Mouse (Mus musculus): ENCODE measurements at regions not wholly inside any gene's neighbourhood (a gene's known extent, or its start where the extent isn't known, plus 50 kb on each side); places are given as distances from the start of the nearest gene placed in this dataset.

DNA sequence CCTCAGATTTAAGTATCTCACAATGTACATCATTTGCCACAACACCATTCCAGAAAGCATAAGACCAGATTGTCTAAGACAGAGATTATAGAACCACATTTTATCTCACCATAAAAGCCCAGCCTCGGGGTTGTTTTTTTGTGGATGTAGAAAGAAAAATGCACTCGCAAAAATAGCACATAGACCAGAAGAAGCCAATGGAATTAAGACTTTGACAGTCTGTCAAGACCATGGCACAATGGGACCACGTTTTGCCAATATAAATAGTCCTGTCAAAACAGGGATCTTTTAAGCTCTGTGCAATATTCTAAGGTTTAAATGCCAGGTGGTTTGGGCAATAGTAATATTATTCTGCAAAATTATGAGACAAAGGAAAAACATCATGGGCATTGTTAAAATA is 547.3 kb downstream of the Adgrl2 start:
- DNase-seq (ENCODE audit: low spot score in 2 of 2) = no peak

DNA sequence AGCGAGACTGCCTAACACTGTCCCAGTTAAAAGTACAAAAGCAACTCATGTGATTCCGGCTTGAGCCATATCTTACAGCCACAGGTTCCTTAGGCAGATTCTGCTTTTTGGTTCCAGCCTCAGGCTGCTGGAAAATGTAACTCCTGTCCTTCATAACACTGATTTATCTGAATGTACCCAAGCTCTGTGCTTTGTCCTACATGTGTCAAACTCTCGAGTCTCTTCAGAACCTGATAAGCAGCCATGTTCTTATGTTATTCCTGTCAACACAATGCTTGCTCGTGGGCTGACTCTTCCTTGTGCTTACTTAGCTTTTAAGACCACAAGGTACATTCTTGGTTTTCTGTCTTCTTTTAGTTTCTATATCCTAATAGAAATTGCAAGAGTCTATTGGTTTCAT is 556.3 kb downstream of the Adgrl2 start:
- DNase-seq (ENCODE audit: low spot score in 2 of 2) = no peak

DNA sequence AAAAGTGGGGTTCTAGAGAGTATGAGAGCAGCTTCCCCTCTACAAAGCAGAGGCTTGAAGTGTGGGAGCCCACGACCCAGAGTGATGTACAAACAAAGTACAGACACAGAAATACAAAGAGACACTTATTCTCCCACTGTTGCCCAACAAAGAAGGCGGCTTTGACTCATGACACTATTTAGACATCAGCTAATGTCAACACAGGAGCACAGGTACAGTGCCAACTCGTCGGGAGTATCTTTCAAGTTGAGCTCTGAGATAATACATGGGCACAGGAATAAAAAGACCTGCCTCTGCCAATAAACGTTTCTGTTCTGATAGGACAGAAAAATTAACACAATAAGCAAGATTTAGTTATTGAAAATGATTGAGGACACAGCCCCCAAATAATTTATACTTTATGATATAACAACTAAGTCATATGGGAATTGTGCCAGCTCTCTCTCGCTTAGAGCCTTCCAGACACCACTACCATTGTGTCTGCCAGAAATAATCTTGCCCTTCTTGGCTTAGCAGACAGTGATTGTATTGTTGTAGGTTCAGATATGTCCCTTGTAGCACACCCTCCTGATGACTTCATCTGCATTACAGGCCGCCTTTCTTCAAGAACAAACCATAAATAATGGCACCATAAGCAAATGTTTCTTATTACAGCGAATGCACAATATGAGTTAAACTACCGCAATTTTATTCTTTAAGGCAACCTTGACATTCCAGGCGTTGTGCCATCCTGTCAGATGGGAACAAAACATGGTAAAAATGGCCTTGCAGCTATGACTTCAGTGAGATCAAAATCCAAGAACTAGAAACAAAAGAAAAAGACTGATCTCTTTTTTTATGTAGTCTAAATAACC is 561.1 kb downstream of the Adgrl2 start:
- no peak for DNase-seq (ENCODE audit: low spot score in 2 of 2)

DNA sequence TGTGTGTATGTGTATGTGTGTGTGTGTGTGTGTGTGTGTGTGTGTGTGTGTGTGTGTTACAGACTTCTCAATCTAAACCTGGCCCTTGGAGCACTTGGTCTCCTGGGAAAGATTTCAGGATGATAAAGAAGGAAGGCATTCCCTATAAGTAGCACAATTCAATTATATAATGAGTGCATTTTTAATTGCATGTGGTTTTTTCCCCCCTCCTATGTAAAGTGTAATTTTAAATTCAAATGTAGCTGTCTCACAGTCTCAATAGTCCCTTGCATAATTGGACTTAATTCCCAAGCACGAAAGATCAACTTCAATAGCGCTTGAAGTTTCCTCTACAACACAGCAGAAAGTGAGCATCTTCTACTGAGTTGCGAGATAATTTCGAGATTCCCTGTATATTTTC is 566.3 kb downstream of the Adgrl2 start:
- DNase-seq (ENCODE audit: low spot score in 2 of 2) = no peak

DNA sequence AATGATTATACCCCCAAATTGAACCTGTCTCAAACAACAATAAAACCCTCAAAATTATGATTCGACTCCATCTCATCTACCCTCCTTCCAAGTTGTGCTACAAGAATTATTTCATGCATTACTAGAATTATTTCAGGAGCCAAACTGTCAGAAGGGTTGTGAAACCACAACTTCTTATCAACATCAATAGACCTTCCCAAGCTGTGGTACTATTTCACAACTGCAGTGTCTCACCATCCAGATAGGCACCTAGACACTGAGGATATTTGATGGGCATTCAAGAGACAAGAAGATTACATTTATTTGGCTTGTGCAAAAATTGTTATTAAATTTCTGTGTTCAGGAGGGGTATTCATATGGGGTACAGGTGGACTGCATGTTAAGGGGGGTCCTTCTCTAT is 567.0 kb downstream of the Adgrl2 start:
- no peak for DNase-seq (ENCODE audit: low spot score in 2 of 2)

DNA sequence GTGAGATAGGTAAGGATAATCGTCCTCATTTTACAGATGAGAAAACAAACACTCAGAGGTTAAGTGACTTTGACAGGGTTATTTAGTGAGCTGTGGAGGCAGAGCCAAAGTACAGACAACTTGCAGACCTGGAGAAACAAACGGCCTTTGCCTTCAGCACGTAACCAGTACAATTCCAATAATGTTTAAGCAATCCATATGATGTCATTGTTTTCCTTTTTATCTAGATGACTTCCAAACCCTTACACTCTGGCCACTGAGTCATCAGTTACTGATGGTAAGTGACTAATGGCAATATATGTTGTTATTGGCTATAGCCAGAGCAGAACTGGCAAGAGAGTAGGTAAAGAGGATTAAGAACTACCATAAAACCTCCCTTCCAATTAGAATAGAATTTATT is 567.6 kb downstream of the Adgrl2 start:
- DNase-seq (ENCODE audit: low spot score in 2 of 2) = no peak

DNA sequence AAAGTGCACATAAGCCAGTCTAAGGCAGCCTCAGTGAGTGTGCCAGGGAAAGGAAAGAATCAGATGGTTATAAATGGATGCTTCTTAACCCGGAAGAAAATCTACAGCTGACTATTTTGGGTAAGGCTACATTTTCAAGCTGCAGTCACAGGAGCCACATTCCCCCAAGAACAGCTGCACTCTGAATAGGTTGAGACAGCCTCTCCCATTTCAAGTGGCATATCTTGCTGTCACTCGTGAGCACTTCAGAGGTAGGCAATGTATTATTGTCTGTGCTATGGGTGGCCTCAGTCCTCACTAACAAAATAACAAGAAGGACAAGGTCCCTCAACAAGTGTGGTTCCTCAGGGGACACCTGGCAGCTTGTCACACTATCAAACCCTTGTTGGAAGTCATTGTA is 568.1 kb downstream of the Adgrl2 start:
- DNase-seq (ENCODE audit: low spot score in 2 of 2) = no peak

DNA sequence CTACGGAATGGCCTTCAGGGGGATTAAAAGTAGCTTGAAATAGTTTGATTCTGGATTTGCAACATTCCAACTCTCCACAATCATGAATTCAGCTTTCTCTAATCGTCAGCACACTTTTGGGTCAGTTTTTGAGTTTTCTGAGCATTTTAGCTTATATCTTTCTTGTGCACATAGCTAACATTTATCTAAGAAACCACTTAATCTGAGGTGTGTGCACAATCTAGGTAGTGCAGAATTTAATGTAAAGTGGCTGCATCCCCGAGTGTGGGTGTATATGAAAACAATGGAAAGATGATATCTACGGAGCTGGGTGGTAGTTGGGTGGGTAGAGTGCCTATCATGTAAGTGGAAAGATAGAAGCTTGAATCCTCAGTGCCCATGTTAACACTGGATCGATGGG is 570.1 kb downstream of the Adgrl2 start:
- no peak for DNase-seq (ENCODE audit: low spot score in 2 of 2)

DNA sequence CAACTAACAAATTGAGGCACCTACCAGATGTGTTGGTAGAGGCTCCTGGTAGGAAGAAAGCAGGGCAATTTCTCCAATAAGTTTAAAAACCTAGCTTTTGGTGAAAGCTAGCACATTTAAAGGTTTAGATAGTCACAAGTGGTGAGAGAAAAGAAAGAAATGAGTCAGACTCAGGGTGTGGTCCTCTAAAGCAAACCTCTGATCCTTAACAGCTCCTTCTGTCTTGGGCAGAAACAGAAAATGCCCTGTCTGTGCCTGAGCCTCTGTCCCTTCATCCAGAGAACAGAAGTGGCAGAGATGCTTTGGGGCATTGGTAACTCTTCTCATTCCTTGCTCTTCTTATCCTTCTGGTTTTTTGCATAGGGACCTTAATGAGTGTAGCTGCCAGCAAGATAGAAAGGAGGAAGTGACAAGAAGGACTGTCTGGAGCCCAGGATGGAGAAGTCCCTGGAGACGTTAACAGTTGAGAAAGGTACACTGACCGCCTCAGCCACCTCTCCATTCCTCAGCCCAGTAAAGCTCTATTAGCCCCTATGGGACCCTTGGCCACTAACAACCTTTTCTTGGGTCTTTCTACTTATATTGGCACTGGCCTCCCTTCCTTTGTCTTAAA is 570.8 kb downstream of the Adgrl2 start:
- DNase-seq (ENCODE audit: low spot score in 2 of 2) = no peak

DNA sequence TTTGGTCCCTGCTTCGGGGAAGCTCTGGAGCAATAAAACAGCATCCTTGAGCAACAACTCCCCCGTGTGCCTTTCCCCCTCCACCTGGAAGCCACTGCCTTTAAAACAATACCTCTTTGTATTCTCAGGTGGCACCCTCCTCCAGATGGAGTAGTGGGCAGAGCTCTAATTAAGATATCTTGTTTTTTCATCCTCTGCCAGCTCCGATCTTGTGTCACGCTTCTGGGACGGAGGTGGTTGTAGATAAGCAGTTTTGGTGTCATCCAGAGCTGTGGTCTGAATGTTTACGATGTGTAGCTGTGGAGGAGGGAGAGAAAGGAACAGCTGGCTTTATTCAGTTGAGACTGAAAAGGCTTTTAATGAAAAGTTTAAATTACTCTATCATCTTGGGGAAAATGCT is 572.3 kb downstream of the Adgrl2 start:
- no peak for DNase-seq (ENCODE audit: low spot score in 2 of 2)

DNA sequence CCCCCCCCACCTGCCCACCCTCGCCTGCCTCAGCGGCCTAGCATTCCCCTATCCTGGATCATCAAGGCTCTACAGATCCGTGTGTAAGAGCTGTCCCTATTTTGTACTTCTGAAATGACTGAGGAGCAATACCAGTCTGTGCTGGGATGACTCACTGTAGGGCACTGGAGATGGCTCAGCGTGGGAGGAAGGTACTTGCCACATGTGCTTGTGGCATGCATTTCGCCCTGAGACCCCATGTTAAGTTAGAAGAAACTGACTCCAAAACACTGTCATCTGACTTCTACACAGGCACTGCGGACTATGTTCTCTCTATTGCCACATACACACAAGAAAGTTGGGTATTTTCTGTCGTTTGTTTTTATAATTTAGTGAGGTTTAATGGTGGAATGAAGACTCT is 574.9 kb downstream of the Adgrl2 start:
- no peak for DNase-seq (ENCODE audit: low spot score in 2 of 2)

DNA sequence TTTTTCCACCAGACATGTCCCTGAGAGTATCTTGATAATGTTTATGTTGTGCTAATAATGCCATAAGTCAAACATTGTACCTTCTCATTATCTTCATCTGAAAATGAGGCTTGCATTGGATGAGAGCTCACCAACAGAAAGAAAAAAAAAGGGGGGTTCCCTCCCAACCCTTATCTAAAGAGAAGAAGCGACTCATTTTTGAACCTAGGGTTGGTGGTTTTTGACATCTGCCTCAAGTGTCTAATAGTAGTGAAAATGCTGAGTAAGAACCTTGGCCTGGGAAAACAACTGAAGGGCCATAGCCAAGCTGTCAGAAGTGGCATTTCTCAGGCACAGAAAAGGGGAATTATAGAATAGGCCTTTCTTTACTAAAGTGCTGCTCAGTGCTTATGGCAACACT is 577.3 kb downstream of the Adgrl2 start:
- DNase-seq (ENCODE audit: low spot score in 2 of 2) = no peak

DNA sequence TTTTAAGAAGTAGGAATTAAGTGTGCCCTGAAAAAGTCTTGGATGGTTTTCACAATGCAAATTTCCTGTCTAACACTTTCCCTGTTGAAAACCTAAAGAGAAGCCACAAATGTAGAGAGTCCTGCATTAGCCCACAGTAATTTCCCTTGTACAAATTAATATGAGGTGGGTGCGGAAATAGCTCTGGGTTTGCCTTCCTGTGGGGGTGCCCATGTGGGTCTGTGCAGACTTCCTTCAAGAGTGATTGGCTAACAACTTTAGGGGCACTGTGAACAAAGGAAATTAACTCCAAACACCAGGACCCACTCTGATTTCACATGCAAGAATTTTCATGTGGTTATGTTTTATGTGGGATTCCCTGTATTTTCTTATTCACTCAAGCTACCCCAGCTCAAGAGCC is 578.2 kb downstream of the Adgrl2 start:
- DNase-seq (ENCODE audit: low spot score in 2 of 2) = no peak

DNA sequence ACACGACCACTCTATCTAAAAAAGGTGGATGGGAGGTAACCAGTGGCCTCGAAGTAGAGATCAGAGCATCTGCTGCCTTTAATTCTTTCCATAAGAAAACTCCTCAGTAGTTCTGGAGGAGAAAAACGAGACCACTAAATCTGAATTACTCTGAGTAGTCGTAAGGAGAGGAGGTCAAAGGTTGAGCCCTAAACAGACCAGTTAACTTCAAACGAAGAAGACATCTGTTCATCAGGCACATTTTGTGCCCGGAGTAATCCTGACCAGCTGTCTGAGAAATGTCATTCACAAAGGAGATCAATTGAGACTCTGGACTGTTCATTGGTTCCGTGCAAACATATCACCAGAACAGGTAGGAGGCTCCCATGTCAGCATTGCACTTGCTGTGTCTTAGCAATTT is 592.0 kb downstream of the Adgrl2 start:
- no peak for DNase-seq (ENCODE audit: low spot score in 2 of 2)

DNA sequence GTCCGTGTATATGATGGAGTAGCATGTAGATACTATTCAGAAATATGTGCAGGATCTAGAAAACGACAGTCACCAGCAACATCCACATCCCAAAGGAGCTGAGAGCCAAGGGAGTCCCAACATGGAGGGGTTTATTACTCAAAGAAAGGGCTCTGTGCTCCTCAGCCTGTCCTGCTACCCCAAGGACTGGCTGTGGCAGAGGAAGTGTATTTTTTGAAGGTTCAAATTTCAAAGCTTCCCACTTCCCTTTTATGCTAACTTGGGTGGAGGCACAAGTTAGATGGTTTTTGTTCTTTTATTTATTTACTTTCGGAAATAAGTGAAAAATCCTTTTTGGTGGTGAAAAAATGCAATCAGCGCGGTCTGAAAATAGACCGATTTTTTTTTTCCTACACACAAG is 602.8 kb downstream of the Adgrl2 start:
- no peak for DNase-seq (ENCODE audit: low spot score in 2 of 2)

DNA sequence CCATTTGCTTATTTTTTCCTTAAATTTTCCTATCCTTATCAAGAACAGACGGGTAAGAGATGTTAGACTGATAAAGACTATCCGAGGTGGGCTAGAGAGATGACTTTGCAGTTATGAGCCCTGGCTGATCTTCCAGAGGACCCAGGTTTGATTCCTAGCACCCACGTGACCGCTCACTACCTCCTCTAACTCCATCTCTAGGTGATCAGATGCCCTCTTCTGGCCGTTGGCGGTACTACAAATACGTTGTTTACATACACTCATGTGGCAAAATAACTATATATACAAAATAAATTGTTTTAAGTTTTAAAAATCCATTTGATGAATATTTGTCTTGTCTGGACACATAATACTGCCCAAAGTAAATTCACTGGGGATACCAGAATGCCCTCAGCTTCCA is 604.6 kb downstream of the Adgrl2 start:
- no peak for DNase-seq (ENCODE audit: low spot score in 2 of 2)

DNA sequence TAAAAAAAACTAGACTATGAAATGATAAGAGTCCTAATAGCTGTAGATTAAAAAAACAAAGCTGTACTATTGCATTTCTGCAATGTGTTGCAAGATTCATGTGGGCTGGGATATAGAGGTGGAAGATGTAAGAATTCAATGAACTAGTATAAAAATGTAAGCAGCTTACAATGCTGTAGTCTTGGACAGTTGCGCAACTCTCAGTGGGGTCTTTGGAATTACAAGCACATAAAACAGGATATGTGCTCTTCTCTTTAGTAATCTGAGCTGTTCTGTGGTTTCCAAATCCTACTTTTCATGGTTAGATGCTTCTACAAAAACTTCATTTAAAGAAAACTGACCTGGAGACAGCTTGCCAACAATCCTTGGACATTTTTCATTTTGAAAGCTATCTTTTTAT is 609.3 kb downstream of the Adgrl2 start:
- DNase-seq (ENCODE audit: low spot score in 2 of 2) = no peak

DNA sequence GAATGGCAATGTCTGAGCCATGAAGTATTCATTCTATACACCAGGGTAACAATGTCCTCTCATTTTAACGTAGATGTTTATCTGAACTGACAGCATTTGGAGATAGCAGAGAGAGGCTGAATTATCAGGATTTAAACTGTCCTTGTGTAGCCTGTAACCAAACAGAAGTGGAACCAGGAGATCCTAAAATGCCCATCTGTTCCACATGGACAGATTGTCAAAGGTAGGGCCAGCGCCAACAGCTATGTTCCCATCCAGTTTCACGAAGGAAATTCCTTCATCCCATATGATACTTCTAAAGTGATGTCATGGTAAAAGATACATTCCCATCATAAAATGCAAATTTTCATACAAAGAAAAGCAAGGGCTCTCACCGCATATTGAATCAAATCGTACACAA is 627.0 kb downstream of the Adgrl2 start:
- no peak for DNase-seq (ENCODE audit: low spot score in 2 of 2)

DNA sequence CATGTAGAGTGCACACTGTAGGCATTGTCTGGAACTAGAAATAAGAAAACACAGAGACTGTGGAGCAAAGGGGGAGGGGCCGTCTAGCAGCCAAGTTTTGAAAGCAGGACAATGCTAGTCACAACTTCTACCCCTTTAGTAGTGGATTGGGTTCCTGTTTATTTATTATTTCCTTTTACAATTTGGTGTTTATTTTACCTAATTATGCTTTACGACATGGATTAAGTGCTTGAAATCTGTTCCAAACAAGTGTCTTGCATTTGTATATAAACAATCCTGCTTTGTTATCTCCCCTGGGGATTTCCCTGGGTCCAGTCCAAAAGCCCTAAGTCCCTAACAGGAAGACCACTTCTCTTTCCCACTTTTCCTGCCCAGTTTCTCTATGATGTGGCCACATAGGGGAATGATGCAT is 627.9 kb downstream of the Adgrl2 start:
- no peak for DNase-seq (ENCODE audit: low spot score in 2 of 2)

DNA sequence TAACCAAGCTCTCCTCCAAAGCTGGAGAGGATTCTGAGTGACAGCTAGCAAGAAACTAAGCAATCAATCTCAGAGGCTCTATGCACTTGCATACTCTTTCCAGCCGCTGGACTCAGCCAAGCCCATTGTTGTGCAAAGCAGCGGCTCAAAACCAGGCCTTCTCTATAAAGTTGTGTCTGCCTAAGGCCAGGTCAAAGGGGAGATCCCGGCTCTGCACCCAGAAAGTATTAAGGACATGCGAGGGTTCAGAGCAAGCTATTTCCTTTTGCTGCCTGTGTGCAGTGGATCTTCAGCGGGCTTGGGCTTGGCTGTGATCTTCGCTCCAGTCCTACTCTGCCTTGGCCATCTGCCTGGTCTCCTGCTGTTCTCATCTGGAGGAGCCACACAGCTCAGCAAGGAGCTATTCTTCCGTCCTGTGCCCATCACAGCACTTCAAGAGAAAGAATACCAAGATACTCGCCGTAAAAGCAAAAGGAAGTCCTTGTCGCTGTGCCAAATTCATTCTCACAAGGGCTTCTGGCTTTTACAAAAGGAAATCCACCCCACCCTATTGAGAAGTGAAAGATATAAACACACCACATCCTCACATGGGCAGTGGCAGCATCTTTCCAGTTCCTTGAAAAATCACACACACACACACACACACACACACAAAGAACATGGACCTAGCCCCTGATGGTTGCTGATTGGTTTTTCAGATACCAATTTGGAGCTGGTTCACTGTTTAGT is 646.6 kb downstream of the Adgrl2 start:
- peak in 1 of 2 experiments; percentile 9 for DNase-seq (ENCODE audit: low spot score in 2 of 2)

DNA sequence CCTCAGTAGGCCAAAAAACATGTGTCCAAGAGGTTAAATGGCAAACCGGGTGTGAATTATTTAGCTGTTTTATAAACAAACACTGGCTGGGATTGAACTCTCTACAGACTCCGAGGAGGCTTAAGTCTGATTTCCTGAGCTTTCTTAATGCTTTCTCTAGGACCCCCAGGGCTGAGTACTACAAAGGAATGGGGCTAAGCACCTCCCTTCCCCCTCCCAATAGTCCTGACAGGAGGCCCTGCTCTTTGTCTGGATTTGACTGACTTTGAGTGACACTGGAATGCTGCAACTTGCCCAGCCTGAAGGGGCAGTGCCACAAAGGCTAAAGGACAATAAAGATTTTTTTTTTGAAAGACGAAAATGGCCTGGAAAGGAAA is 647.1 kb downstream of the Adgrl2 start:
- DNase-seq (ENCODE audit: low spot score in 2 of 2) = no peak

DNA sequence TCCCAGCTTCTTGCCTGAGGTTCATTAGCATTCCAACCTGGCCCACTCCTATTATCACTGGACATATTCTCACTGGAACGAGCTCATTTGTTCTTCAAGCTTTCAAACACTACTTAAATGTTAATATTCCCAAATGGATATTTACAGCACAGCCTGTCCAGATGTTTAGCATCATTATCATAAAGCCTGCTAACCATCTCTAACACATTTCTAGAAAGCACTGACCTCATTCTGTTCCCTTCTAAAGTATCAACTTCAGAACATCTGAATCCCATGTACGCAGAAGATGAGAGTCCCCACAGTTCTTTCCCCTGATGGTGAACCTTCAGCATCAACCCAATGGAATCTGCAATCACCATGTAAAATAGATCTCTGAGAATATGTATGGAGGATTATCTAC is 651.1 kb downstream of the Adgrl2 start:
- no peak for DNase-seq (ENCODE audit: low spot score in 2 of 2)

DNA sequence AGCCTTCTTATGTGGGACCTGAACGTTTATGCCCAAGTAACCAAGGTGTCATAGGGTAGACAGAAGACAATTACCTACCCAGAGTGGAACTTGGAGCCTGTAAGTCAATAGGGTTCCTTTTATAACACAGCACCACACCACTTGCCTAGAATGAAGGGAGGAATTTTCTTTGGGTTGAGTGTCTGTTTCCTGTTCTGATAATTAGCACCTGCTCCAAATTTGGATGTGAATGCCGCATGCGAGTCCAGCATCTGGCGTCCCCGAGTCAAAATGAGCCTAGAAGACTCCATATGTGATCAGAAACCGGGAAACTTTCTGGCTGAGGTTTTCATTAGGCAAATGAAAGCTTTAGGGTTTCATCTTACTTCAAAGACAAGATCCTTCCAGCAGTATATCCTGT is 653.7 kb downstream of the Adgrl2 start:
- DNase-seq (ENCODE audit: low spot score in 2 of 2) = no peak

Measured in right cerebral cortex, postnatal 36 days (tissue).